Mouse (Mus musculus) midbrain, postnatal 0 days (tissue): ENCODE results near the gene Tle2. TPM values are rescaled to one million over a fixed set of nuclear protein-coding genes. Genes with fewer than 3 reads are reported as not detected.
A peak's percentile ranks its signal among the peaks of the same experiment; 100 is the strongest.

ENCODE experiments used
- ATAC-seq: fragments of 200-750 bp; cut with Nextera tagmentation; 2 replicates; pipeline ENCODE4 v1.8.0; 2017; ENCODE audit warnings: moderate number of reproducible peaks, mild to moderate bottlenecking, moderate TSS enrichment, moderate library complexity; ENCODE audit not compliant: low FRiP score
- DNase-seq: peaks from one replicate; pipeline ENCODE4 v3.0.0-alpha.2; 2015; ENCODE audit warnings: low spot score
- H3K27ac ChIP-seq: fragments of 300-500 bp; sonication (generic); 2 replicates; pipeline ENCODE4 v1.5.1; 2014; ENCODE audit warnings: low read depth, mild to moderate bottlenecking, low read length, mixed read lengths
- H3K27me3 ChIP-seq: fragments of 300-500 bp; sonication (generic); 2 replicates; pipeline ENCODE4 v1.6.1; 2014; ENCODE audit warnings: low read length, control low read depth, mixed read lengths; ENCODE audit not compliant: insufficient read depth
- H3K36me3 ChIP-seq: fragments of 300-500 bp; sonication (generic); 2 replicates; pipeline ENCODE4 v1.6.1; 2014; ENCODE audit warnings: low read length, control low read depth, mixed read lengths; ENCODE audit not compliant: insufficient read depth
- H3K4me1 ChIP-seq: fragments of 300-500 bp; sonication (generic); 2 replicates; pipeline ENCODE4 v1.6.1; 2014; ENCODE audit warnings: mild to moderate bottlenecking, control low read depth, antibody characterized with exemption, low read length, mixed read lengths; ENCODE audit not compliant: insufficient read depth
- H3K4me2 ChIP-seq: fragments of 300-500 bp; sonication (generic); 2 replicates; pipeline ENCODE4 v1.6.1; 2014; ENCODE audit warnings: low read depth, mild to moderate bottlenecking, low read length, mixed read lengths; ENCODE audit not compliant: poor library complexity, severe bottlenecking
- H3K4me3 ChIP-seq: fragments of 300-500 bp; sonication (generic); 2 replicates; pipeline ENCODE4 v1.5.1; 2014; ENCODE audit warnings: low read depth, mild to moderate bottlenecking, low read length, moderate library complexity
- H3K9ac ChIP-seq: fragments of 300-500 bp; sonication (generic); replicated peaks from 2 replicates; pipeline ENCODE4 v1.6.1; 2014; ENCODE audit warnings: mild to moderate bottlenecking, low read length, moderate library complexity, mixed read lengths; ENCODE audit not compliant: poor library complexity, severe bottlenecking
- H3K9me3 ChIP-seq: fragments of 300-500 bp; sonication (generic); 2 replicates; pipeline ENCODE4 v1.6.1; 2016; ENCODE audit warnings: low read length, control low read depth
- CTCF ChIP-seq: IDR thresholded peaks from 2 replicates; pipeline ENCODE4 v1.5.1; 2016; ENCODE audit warnings: antibody characterized with exemption, mild to moderate bottlenecking
- WGBS: fragments of 180-500 bp; shearing (Covaris S2); extraction: QIAGEN DNeasy Blood & Tissue Kit; methylation state at CpG from one replicate; pipeline ENCODE4 v1.1.7; 2014; 5-methylcytosine and 5-hydroxymethylcytosine counted together
- polyA plus RNA-seq: library from polyadenylated mRNA; unstranded; fragments of >200 nt; fragmentation: Nextera tagmentation; extraction: Ambion mirVana; gene quantifications from 2 replicates; pipeline ENCODE4 v1.2.1, GENCODE M21; 2015
- total RNA-seq: library from RNA; depleted of rRNA; stranded (reverse); fragments of >200 nt; gene quantifications from 2 replicates; pipeline ENCODE4 v1.2.3, GENCODE M21; 2014

Gene Tle2
- total and polyA plus RNA-seq, 2 experiments from 2014 or later: 31.2 to 57.3 TPM

DNA sequence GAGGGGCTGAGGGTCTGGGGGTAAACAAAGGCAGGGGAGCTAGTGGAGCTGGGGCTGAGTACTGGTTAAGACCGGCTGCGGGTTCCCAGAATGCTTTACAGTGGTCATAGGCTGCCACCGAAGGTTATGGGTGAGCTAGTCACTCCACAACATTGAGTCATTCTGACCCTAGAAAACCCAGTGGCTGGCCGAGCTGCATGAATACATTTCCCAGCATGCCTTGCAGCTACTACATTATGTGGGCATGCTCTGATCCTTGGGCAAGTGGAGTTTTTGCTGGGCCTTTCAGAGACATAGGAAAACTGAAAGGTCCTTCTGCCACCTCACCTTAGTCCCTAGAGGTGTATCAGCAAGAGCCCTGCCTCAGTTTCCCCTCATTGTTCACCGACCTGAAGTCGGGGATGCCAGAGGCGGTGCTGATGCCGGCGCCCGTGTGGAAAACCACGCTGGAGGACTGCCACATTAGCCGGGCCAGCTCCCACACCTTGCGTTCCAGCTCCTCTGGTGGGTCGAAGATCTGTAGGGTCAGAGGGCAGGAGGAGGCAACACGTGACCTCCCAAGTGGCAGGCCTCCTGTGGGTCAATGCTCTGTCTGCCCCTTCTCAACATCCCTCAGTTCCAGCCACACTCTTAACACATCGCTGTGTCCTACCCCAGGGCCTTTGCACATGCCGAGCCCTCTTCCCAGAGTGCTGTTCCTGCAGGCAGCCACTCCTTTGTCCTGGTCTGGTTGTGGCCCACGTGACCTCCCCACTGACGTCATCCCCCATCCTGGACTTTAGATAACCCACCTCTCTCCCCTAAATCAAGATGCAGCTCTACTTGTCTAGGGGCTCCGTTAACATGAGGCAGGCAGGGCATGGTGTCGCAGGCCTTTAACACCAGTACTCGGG is 52.0 kb downstream of the Tle2 start:
- Histone ChIP-seq H3K4me1 (peaks cover 6% of the 10 kb centered on the region; the same call in 1 of the 2 replicates), H3K27me3 (no peaks in the 10 kb centered on the region), H3K36me3 (peaks cover 15% of the 10 kb centered on the region), H3K4me2 (peak overlapping the region; percentile 85), H3K27ac (peak overlapping the region; percentile 85), H3K9me3 (no peaks in the 10 kb centered on the region), H3K9ac (peak overlapping the region; percentile 83), H3K4me3 (peak overlapping the region; percentile 72)
- TF ChIP-seq CTCF: no peak
- ATAC-seq (peak; percentile 3; the same call in 1 of the 2 replicates), DNase-seq (no peak)
- 91% methylated on average over 22 of the region's 22 CpGs for WGBS

DNA sequence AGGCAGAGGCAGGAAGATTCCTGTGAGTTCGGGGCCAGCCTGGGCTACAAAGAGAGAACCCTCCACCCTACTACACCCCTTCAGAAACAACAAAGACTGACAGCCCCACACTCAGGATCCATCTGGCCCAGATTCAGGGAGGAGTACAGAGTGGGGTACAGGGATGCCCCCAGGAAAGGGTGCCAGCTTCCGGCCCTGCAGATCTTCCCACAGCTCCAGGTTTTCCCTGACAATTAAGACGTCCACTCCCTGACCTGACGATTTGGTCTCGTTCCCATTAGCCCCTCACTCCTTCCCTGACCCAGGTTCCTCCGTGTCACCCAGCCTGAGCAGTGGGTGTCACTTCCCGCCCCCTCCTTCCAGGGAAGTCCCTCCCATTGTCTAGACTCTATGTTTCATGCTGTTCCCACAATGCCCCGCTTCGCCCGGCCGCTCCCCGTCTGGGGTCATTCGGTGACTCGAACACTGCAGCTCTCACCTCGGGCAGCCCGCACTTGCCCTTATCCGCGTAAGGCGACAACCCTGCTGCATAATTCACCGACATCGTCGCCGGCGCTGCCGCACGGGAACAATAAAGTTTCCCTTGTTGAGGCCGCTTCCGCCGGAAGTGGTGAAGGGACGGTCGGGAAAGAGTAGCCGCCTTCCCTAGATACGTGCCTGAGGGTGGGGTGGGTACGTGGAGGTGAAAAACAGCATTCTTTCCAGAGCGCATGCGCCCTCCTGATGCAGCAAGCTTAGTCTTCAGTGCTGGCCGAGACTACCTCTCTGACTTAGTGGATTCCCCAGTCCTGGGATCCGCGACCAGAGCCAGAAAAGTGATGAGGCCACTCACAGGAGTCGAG is 52.9 kb downstream of the Tle2 start, which contains the start of gene Sirt6:
Gene Sirt6, minus strand, starts transcription at position 804 of the 842 bp plus-strand sequence.
- H3K27me3 ChIP-seq: no peaks in the 10 kb centered on the region
- H3K36me3 ChIP-seq: peaks cover 15% of the 10 kb centered on the region
- H3K4me2 ChIP-seq: peak within 1 kb of the TSS; percentile 85
- DNase-seq: peak; percentile 97
- 5% methylated on average over 40 of the region's 40 CpGs for WGBS
- TF ChIP-seq CTCF: no peak
- peak within 1 kb of the TSS; percentile 85 for H3K27ac ChIP-seq
- H3K9ac ChIP-seq: peak within 1 kb of the TSS; percentile 83
- ATAC-seq: peak; percentile 86
- H3K4me1 ChIP-seq: peaks cover 6% of the 10 kb centered on the region; the same call in 1 of the 2 replicates
- peak within 1 kb of the TSS; percentile 72 for H3K4me3 ChIP-seq
- H3K9me3 ChIP-seq: no peaks in the 10 kb centered on the region

- no peaks in the 10 kb centered on the region for H3K9me3 ChIP-seq
- WGBS: 63% methylated on average over 7 of the region's 7 CpGs
- no peaks in the 10 kb centered on the region for H3K27me3 ChIP-seq
- 0 out of 2 replicates have a peak, but pooled peaks have one; percentile 4 for ATAC-seq
- H3K9ac ChIP-seq: 0 out of 2 replicates have a peak overlapping the region, but pooled peaks have one; percentile 26
- no peak for DNase-seq
- no peak for TF ChIP-seq CTCF
- H3K4me2 ChIP-seq: peak overlapping the region; percentile 85
- H3K36me3 ChIP-seq: peaks cover 12% of the 10 kb centered on the region
- H3K4me1 ChIP-seq: peaks cover 6% of the 10 kb centered on the region; the same call in 1 of the 2 replicates
- H3K27ac ChIP-seq: peak overlapping the region; percentile 85
- H3K4me3 ChIP-seq: peak overlapping the region; percentile 72; the same call in 1 of the 2 replicates
Observed at GRCm38 (mm10) chr10:81627836-81628220, 53.5 kb downstream of the Tle2 start.

DNA sequence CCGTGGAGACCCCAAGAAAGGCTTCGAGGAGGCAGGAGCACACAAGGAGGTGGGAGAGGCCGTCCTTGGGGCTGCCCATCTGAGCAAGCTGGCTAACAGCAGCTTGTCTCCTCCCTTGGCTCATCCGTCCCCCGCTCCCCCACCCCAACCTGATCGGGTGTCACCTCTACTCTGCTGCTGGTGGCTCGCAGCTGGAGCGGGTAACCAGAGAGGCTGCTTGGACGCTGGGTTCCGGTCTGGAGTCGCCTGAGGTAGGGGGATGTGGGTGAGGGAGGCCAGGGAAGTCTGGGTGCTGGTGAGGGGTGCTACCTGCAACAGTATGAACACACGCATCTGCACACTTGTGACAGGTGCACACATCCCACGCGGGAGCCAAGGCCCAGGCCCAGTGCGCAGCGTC is 54.0 kb downstream of the Tle2 start, which contains the start of gene Ankrd24:
Gene Ankrd24, plus strand, starts transcription at position 151 of the 400 bp plus-strand sequence.
- peak within 1 kb of the TSS; percentile 85 for H3K4me2 ChIP-seq
- no peak for DNase-seq
- H3K27ac ChIP-seq: peak within 1 kb of the TSS; percentile 85
- ATAC-seq: no peak
- peak within 1 kb of the TSS; percentile 83 for H3K9ac ChIP-seq
- peaks cover 6% of the 10 kb centered on the region; the same call in 1 of the 2 replicates for H3K4me1 ChIP-seq
- no peaks in the 10 kb centered on the region for H3K27me3 ChIP-seq
- H3K4me3 ChIP-seq: peak within 1 kb of the TSS; percentile 72
- 85% methylated on average over 16 of the region's 16 CpGs for WGBS
- peaks cover 12% of the 10 kb centered on the region for H3K36me3 ChIP-seq
- H3K9me3 ChIP-seq: no peaks in the 10 kb centered on the region
- TF ChIP-seq CTCF: no peak

DNA sequence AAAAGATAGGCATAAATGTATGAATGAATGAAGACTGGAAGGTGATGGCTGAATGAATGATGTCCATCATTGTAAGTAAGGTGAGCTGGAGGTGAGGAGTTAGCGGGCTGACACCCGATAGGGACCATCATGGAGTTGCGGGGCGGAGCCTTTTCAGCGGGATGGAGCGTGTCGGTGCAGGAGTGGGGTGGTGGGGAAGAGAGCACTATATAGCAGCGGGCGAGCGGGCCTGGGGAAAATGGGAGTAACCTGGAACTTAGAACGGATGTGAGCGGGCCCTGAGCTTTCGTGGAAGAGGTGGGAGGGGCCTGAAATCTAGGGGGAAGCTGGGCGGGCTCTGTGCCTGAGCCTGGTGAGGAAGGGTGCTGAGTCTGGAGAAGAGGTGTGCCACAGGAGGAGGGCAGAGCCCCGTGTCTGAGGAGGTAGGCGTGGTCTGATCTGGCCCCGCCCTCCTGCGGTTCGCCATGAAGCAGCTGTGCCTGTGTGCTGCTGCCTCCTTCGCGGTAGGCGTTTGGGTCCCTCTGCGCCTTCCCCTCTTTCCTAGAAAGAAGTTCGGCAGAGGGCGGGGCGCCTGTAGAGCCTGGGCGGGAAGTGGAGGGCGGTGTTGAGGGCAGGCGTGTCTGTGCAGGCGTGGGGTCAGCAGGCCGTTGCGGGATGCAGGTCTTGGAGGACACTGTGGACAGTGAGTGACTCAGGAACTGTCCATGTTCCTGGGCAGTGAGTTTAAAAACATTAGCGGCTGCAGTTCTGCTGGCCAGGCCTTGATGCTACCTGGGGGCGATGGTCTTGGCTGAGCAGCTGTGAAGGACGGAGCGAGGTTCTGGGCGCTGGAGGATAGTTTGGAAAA is 59.1 kb downstream of the Tle2 start:
- WGBS: 2% methylated on average over 37 of the region's 37 CpGs
- H3K4me1 ChIP-seq: no peaks in the 10 kb centered on the region
- no peaks in the 10 kb centered on the region for H3K27me3 ChIP-seq
- H3K9ac ChIP-seq: peak overlapping the region; percentile 61
- peak; percentile 86 for DNase-seq
- H3K36me3 ChIP-seq: no peaks in the 10 kb centered on the region
- H3K4me3 ChIP-seq: peak overlapping the region; percentile 46
- TF ChIP-seq CTCF: no peak; the same call in 1 of the 2 replicates
- no peaks in the 10 kb centered on the region for H3K9me3 ChIP-seq
- peak overlapping the region; percentile 77 for H3K4me2 ChIP-seq
- peak; percentile 86 for ATAC-seq
- H3K27ac ChIP-seq: peak overlapping the region; percentile 73
